Mouse (Mus musculus): ENCODE data around the gene Grap. TPM values are rescaled to one million over a fixed set of nuclear protein-coding genes. Genes with fewer than 3 reads are reported as not detected.
"Not testable (repeated sequence)": the region's sequence is repeated elsewhere in the genome, so short reads cannot be mapped to it uniquely, and the experiment has no call there.

The Grap gene
- polyA plus RNA-seq, 1 experiment from 2014 or later: 7.4 TPM

- H3K27me3 ChIP-seq; H3K27ac ChIP-seq; H3K9me3 ChIP-seq; H3K9ac ChIP-seq; ATAC-seq (ENCODE audit: insufficient number of reproducible peaks, insufficient read depth, low FRiP score, low TSS enrichment); H3K4me2 ChIP-seq (replicated peaks); H3K4me3 ChIP-seq; H3K4me1 ChIP-seq; H3K36me3 ChIP-seq: not testable (repeated sequence)
- WGBS: 64% methylated on average over 9 of the region's 9 CpGs
Measured at GRCm38 (mm10) chr11:61640585-61640984, 12.5 kb upstream of the Grap start.

- Histone ChIP-seq H3K27ac (no peak overlapping the region), H3K4me1 (no peaks in the 10 kb centered on the region), H3K36me3 (no peaks in the 10 kb centered on the region), H3K9me3 (no peaks in the 10 kb centered on the region), H3K4me2 (replicated peaks) (no peak overlapping the region), H3K4me3 (no peak overlapping the region), H3K27me3 (no peaks in the 10 kb centered on the region), H3K9ac (no peak overlapping the region)
- no peak for ATAC-seq (ENCODE audit: insufficient number of reproducible peaks, insufficient read depth, low FRiP score, low TSS enrichment)
- 81% methylated on average over 7 of the region's 7 CpGs for WGBS
Measured at GRCm38 (mm10) chr11:61642106-61642505, 11.0 kb upstream of the Grap start.

- Histone ChIP-seq H3K27ac (no peak overlapping the region), H3K4me3 (no peak overlapping the region), H3K36me3 (no peaks in the 10 kb centered on the region), H3K4me1 (no peaks in the 10 kb centered on the region), H3K9me3 (no peaks in the 10 kb centered on the region), H3K4me2 (replicated peaks) (no peak overlapping the region), H3K27me3 (0 out of 2 replicates have a peak, but pooled peaks cover 3% of the 10 kb centered on the region), H3K9ac (no peak overlapping the region)
- no peak for ATAC-seq (ENCODE audit: insufficient number of reproducible peaks, insufficient read depth, low FRiP score, low TSS enrichment)
- WGBS: 78% methylated on average over 5 of the region's 5 CpGs
Measured at GRCm38 (mm10) chr11:61643184-61643961, 9.7 kb upstream of the Grap start.

GRCm38 (mm10) chr11:61644576-61645326 lies 8.3 kb upstream of the Grap start:
- Histone ChIP-seq H3K4me3 (no peak overlapping the region), H3K4me2 (replicated peaks) (no peak overlapping the region), H3K36me3 (no peaks in the 10 kb centered on the region), H3K27me3 (0 out of 2 replicates have a peak, but pooled peaks cover 3% of the 10 kb centered on the region), H3K9me3 (no peaks in the 10 kb centered on the region), H3K4me1 (no peaks in the 10 kb centered on the region), H3K9ac (no peak overlapping the region), H3K27ac (no peak overlapping the region)
- WGBS: 73% methylated on average over 11 of the region's 11 CpGs
- no peak for ATAC-seq (ENCODE audit: insufficient number of reproducible peaks, insufficient read depth, low FRiP score, low TSS enrichment)

- H3K4me1 ChIP-seq: no peaks in the 10 kb centered on the region
- H3K4me3 ChIP-seq: no peak overlapping the region
- no peak for ATAC-seq (ENCODE audit: insufficient number of reproducible peaks, insufficient read depth, low FRiP score, low TSS enrichment)
- no peaks in the 10 kb centered on the region for H3K9me3 ChIP-seq
- WGBS: 80% methylated on average over 5 of the region's 5 CpGs
- no peak overlapping the region for H3K9ac ChIP-seq
- H3K36me3 ChIP-seq: no peaks in the 10 kb centered on the region
- H3K27me3 ChIP-seq: 0 out of 2 replicates have a peak, but pooled peaks cover 3% of the 10 kb centered on the region
- no peak overlapping the region for H3K27ac ChIP-seq
- no peak overlapping the region for H3K4me2 ChIP-seq (replicated peaks)
Measured at GRCm38 (mm10) chr11:61645357-61645857, 7.7 kb upstream of the Grap start.

- WGBS: 59% methylated on average over 2 of the region's 2 CpGs
- H3K36me3 ChIP-seq: no peaks in the 10 kb centered on the region
- H3K9ac ChIP-seq: no peak overlapping the region
- H3K27ac ChIP-seq: no peak overlapping the region
- no peak for ATAC-seq (ENCODE audit: insufficient number of reproducible peaks, insufficient read depth, low FRiP score, low TSS enrichment)
- H3K9me3 ChIP-seq: no peaks in the 10 kb centered on the region
- H3K4me1 ChIP-seq: no peaks in the 10 kb centered on the region
- no peak overlapping the region for H3K4me2 ChIP-seq (replicated peaks)
- 0 out of 2 replicates have a peak, but pooled peaks cover 3% of the 10 kb centered on the region for H3K27me3 ChIP-seq
- no peak overlapping the region for H3K4me3 ChIP-seq
Measured at GRCm38 (mm10) chr11:61646499-61647039, 6.5 kb upstream of the Grap start.

- no peak for ATAC-seq (ENCODE audit: insufficient number of reproducible peaks, insufficient read depth, low FRiP score, low TSS enrichment)
Measured at GRCm38 (mm10) chr11:61647110-61647910, 5.8 kb upstream of the Grap start.

GRCm38 (mm10) chr11:61647956-61648748 lies 4.9 kb upstream of the Grap start:
- Histone ChIP-seq H3K4me1 (no peaks in the 10 kb centered on the region), H3K27me3 (0 out of 2 replicates have a peak, but pooled peaks cover 3% of the 10 kb centered on the region), H3K4me3 (no peak overlapping the region), H3K4me2 (replicated peaks) (no peak overlapping the region), H3K9ac (no peak overlapping the region), H3K9me3 (no peaks in the 10 kb centered on the region), H3K36me3 (no peaks in the 10 kb centered on the region), H3K27ac (no peak overlapping the region)
- no peak for ATAC-seq (ENCODE audit: insufficient number of reproducible peaks, insufficient read depth, low FRiP score, low TSS enrichment)
- WGBS: 79% methylated on average over 6 of the region's 6 CpGs

More at GRCm38 (mm10) chr11:61647110-61647910, 5.8 kb upstream of the Grap start:
- WGBS: 68% methylated on average over 10 of the region's 10 CpGs
- Histone ChIP-seq H3K9me3 (no peaks in the 10 kb centered on the region), H3K4me2 (replicated peaks) (no peak overlapping the region), H3K36me3 (no peaks in the 10 kb centered on the region), H3K27ac (no peak overlapping the region), H3K9ac (no peak overlapping the region), H3K27me3 (0 out of 2 replicates have a peak, but pooled peaks cover 3% of the 10 kb centered on the region), H3K4me1 (no peaks in the 10 kb centered on the region), H3K4me3 (no peak overlapping the region)

GRCm38 (mm10) chr11:61648749-61649115 lies 4.3 kb upstream of the Grap start:
- WGBS: 85% methylated on average over 7 of the region's 7 CpGs
- Histone ChIP-seq H3K9ac (no peak overlapping the region), H3K4me3 (no peak overlapping the region), H3K36me3 (no peaks in the 10 kb centered on the region), H3K27me3 (0 out of 2 replicates have a peak, but pooled peaks cover 3% of the 10 kb centered on the region), H3K9me3 (no peaks in the 10 kb centered on the region), H3K4me1 (no peaks in the 10 kb centered on the region), H3K27ac (no peak overlapping the region), H3K4me2 (replicated peaks) (no peak overlapping the region)
- ATAC-seq (ENCODE audit: insufficient number of reproducible peaks, insufficient read depth, low FRiP score, low TSS enrichment): no peak

GRCm38 (mm10) chr11:61649163-61649580 lies 3.9 kb upstream of the Grap start:
- no peaks in the 10 kb centered on the region for H3K4me1 ChIP-seq
- H3K36me3 ChIP-seq: no peaks in the 10 kb centered on the region
- no peaks in the 10 kb centered on the region for H3K9me3 ChIP-seq
- ATAC-seq (ENCODE audit: insufficient number of reproducible peaks, insufficient read depth, low FRiP score, low TSS enrichment): no peak
- no peak overlapping the region for H3K27ac ChIP-seq
- H3K9ac ChIP-seq: no peak overlapping the region
- 0 out of 2 replicates have a peak, but pooled peaks cover 3% of the 10 kb centered on the region for H3K27me3 ChIP-seq
- H3K4me2 ChIP-seq (replicated peaks): no peak overlapping the region
- WGBS: 86% methylated on average over 5 of the region's 5 CpGs
- no peak overlapping the region for H3K4me3 ChIP-seq

Data from embryonic facial prominence, embryonic 12.5 days (tissue).